Mouse (Mus musculus) kidney, postnatal 0 days (tissue): ENCODE data around the gene Cd80. TPM values are rescaled to one million over a fixed set of nuclear protein-coding genes. Genes with fewer than 3 reads are reported as not detected.
"Not testable (repeated sequence)": the region's sequence is repeated elsewhere in the genome, so short reads cannot be mapped to it uniquely, and the experiment has no call there.

Experiments used
- ATAC-seq: fragments of 200-750 bp; cut with Nextera tagmentation; replicated peaks from 2 replicates; pipeline ENCODE4 v1.8.0; 2017; ENCODE audit warnings: low read depth, moderate number of reproducible peaks, moderate TSS enrichment, moderate library complexity; ENCODE audit not compliant: low FRiP score
- DNase-seq: peaks from one replicate; pipeline ENCODE4 v3.0.0-alpha.2; 2016; ENCODE audit warnings: low spot score
- H3K27ac ChIP-seq: fragments of 300-500 bp; sonication (generic); 2 replicates; pipeline ENCODE4 v1.5.1; 2014; ENCODE audit warnings: mild to moderate bottlenecking
- H3K27me3 ChIP-seq: fragments of 300-500 bp; sonication (generic); 2 replicates; pipeline ENCODE4 v1.6.1; 2014; ENCODE audit warnings: low read length, mixed read lengths; ENCODE audit not compliant: insufficient read depth
- H3K36me3 ChIP-seq: fragments of 300-500 bp; sonication (generic); 2 replicates; pipeline ENCODE4 v1.6.1; 2014; ENCODE audit warnings: low read length, mixed read lengths; ENCODE audit not compliant: insufficient read depth
- H3K4me1 ChIP-seq: fragments of 300-500 bp; sonication (generic); replicated peaks from 2 replicates; pipeline ENCODE4 v1.6.1; 2014; ENCODE audit warnings: antibody characterized with exemption, low read length, mixed read lengths; ENCODE audit not compliant: insufficient read depth
- H3K4me2 ChIP-seq: fragments of 300-500 bp; sonication (generic); 2 replicates; pipeline ENCODE4 v1.6.1; 2014; ENCODE audit warnings: mild to moderate bottlenecking, low read length, moderate library complexity, mixed read lengths
- H3K4me3 ChIP-seq: fragments of 300-500 bp; sonication (generic); replicated peaks from 2 replicates; pipeline ENCODE4 v1.5.1; 2014; ENCODE audit warnings: low read depth, low read length
- H3K9ac ChIP-seq: fragments of 300-500 bp; sonication (generic); 2 replicates; pipeline ENCODE4 v1.6.1; 2014; ENCODE audit warnings: low read depth, low read length
- H3K9me3 ChIP-seq: fragments of 300-500 bp; sonication (generic); replicated peaks from 2 replicates; pipeline ENCODE4 v1.6.1; 2016; ENCODE audit warnings: low read length, inconsistent platforms, mixed read lengths
- CTCF ChIP-seq: IDR thresholded peaks from 2 replicates; pipeline ENCODE4 v1.5.1; 2016; ENCODE audit warnings: antibody characterized with exemption, low read depth, mild to moderate bottlenecking, moderate library complexity
- WGBS: fragments of 180-500 bp; shearing (Covaris S2); extraction: QIAGEN DNeasy Blood & Tissue Kit; methylation state at CpG from one replicate; pipeline ENCODE4 v1.1.7; 2014; 5-methylcytosine and 5-hydroxymethylcytosine counted together
- polyA plus RNA-seq: library from polyadenylated mRNA; unstranded; fragments of >200 nt; fragmentation: Nextera tagmentation; extraction: Ambion mirVana; gene quantifications from 2 replicates; pipeline ENCODE4 v1.2.1, GENCODE M21; 2015

The Cd80 gene
- polyA plus RNA-seq, 1 experiment from 2014 or later, result 0.20 TPM

- peaks cover 5% of the 10 kb centered on the region; the same call in 1 of the 2 replicates for H3K4me1 ChIP-seq
- H3K4me2 ChIP-seq, result no peak overlapping the region
- H3K4me3 ChIP-seq, result no peak overlapping the region
- no peak for ATAC-seq
- no peak for TF ChIP-seq CTCF
- H3K27ac ChIP-seq, result no peak overlapping the region
- WGBS, result 90% methylated on average over 5 of the region's 5 CpGs
- no peaks in the 10 kb centered on the region; the same call in 1 of the 2 replicates for H3K27me3 ChIP-seq
- H3K9ac ChIP-seq, result no peak overlapping the region
- no peaks in the 10 kb centered on the region for H3K36me3 ChIP-seq
- DNase-seq, result no peak
- no peaks in the 10 kb centered on the region for H3K9me3 ChIP-seq
Measured at GRCm38 (mm10) chr16:38473661-38474060, 18.3 kb downstream of the Cd80 start.

DNA sequence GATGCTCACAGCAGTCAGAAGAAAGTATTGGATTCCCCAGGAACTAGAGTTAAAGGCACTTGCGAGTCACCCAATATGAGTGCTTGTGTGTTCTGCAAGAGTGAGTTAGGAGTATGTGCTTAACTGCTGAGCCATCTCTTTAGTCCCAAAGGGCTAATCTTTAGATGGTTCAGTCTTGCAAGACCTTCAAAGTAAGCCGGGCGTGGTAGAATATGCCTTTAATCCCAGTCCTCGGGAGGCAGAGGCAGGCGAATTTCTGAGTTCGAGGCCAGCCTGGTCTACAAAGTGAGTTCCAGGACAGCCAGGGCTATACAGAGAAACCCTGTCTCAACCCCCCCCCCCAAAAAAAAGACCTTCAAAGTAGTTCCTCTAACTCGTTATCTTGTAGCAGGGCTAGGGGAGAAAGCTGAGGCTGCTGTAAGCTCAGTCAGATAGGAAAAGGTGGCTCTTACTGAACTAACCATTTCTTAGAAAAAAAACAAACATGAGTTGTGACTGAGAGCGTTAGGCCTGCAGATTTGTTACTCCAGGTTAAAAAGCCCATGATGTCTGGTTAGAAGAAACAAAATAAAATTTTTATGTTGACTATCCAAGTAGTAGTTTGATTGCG is 19.4 kb downstream of the Cd80 start:
- Histone ChIP-seq H3K9ac (no peak overlapping the region), H3K4me3 (no peak overlapping the region), H3K4me2 (no peak overlapping the region), H3K4me1 (peaks cover 5% of the 10 kb centered on the region; the same call in 1 of the 2 replicates), H3K27ac (no peak overlapping the region), H3K27me3 (no peaks in the 10 kb centered on the region; the same call in 1 of the 2 replicates), H3K36me3 (no peaks in the 10 kb centered on the region), H3K9me3 (no peaks in the 10 kb centered on the region)
- ATAC-seq, result no peak
- no peak for TF ChIP-seq CTCF
- DNase-seq, result peak; percentile 15
- WGBS, result 69% methylated on average over 9 of the region's 9 CpGs

DNA sequence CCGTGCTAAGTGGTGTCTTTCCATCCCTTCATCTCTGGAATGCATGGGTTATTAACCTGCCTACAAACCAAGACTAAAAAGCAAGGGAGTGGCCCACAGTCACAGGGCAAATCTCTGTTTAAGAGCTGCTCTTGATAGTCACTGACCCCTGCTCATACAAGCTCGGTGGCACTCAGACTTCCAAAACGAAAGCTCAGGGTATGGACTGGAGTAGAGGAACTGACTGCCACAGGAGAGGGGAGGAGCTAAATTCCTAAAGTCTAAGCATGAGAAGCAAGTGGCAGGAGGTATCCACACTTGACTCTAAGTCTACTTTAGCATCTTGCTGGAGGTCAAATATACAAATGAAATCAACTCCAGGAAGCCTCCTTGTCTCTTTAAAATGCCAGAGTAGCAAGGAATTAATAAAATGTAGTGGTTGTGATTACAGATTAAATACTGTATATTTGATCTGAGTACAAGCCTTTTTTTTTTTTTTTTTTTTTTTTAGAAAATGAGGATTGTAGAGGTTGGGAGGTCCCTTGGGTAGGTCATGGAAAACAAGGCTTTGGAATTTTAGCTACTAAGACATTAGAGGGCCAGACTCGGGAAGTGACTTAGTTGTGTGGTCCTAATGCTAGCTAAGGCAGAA is 20.4 kb downstream of the Cd80 start:
- 36% methylated on average over 4 of the region's 4 CpGs for WGBS
- ATAC-seq, result no peak; the same call in 1 of the 2 replicates
- peaks cover 5% of the 10 kb centered on the region; the same call in 1 of the 2 replicates for H3K4me1 ChIP-seq
- no peaks in the 10 kb centered on the region for H3K9me3 ChIP-seq
- H3K9ac ChIP-seq, result no peak overlapping the region
- H3K4me3 ChIP-seq, result no peak overlapping the region
- H3K4me2 ChIP-seq, result no peak overlapping the region
- H3K36me3 ChIP-seq, result no peaks in the 10 kb centered on the region
- DNase-seq, result peak; percentile 47
- no peaks in the 10 kb centered on the region; the same call in 1 of the 2 replicates for H3K27me3 ChIP-seq
- no peak overlapping the region for H3K27ac ChIP-seq
- no peak for TF ChIP-seq CTCF

GRCm38 (mm10) chr16:38476312-38477240 is 21.2 kb downstream of the Cd80 start:
- no peaks in the 10 kb centered on the region; the same call in 1 of the 2 replicates for H3K27me3 ChIP-seq
- TF ChIP-seq CTCF, result no peak
- no peaks in the 10 kb centered on the region for H3K36me3 ChIP-seq
- peak overlapping the region; percentile 13 for H3K4me3 ChIP-seq
- 10% methylated on average over 34 of the region's 34 CpGs for WGBS
- H3K9ac ChIP-seq, result no peak overlapping the region
- H3K4me1 ChIP-seq, result peaks cover 5% of the 10 kb centered on the region; the same call in 1 of the 2 replicates
- DNase-seq (peak; percentile 56), ATAC-seq (no peak; the same call in 1 of the 2 replicates)
- no peak overlapping the region for H3K27ac ChIP-seq
- H3K9me3 ChIP-seq, result no peaks in the 10 kb centered on the region
- peak overlapping the region; percentile 49 for H3K4me2 ChIP-seq

GRCm38 (mm10) chr16:38477241-38477608 is 21.9 kb downstream of the Cd80 start:
- 36% methylated on average over 14 of the region's 14 CpGs for WGBS
- not testable (repeated sequence) for H3K9ac ChIP-seq, DNase-seq, H3K27ac ChIP-seq, H3K9me3 ChIP-seq, H3K27me3 ChIP-seq, H3K36me3 ChIP-seq, H3K4me1 ChIP-seq
- peak overlapping the region; percentile 49 for H3K4me2 ChIP-seq
- 0 out of 2 replicates have a peak, but pooled peaks have one; percentile 31 for ATAC-seq
- H3K4me3 ChIP-seq, result peak overlapping the region; percentile 13; the same call in 1 of the 2 replicates

GRCm38 (mm10) chr16:38478296-38478695 is 22.9 kb downstream of the Cd80 start:
- Histone ChIP-seq H3K9me3 (no peaks in the 10 kb centered on the region), H3K4me2 (no peak overlapping the region), H3K36me3 (no peaks in the 10 kb centered on the region), H3K27me3 (no peaks in the 10 kb centered on the region; the same call in 1 of the 2 replicates), H3K27ac (no peak overlapping the region), H3K4me1 (peaks cover 5% of the 10 kb centered on the region; the same call in 1 of the 2 replicates), H3K9ac (no peak overlapping the region), H3K4me3 (no peak overlapping the region)
- TF ChIP-seq CTCF, result no peak
- 94% methylated on average over 3 of the region's 3 CpGs for WGBS
- ATAC-seq (no peak), DNase-seq (no peak)
